Mouse (Mus musculus): ENCODE results near the gene Smok3a. TPM values are rescaled to one million over a fixed set of nuclear protein-coding genes. Genes with fewer than 3 reads are reported as not detected.
"Not testable (repeated sequence)": the region's sequence is repeated elsewhere in the genome, so short reads cannot be mapped to it uniquely, and the experiment has no call there.

Gene Smok3a
- polyA plus RNA-seq, 1 experiment from 2014 or later, result not detected

- not testable (repeated sequence) for DNase-seq (ENCODE audit: extremely low spot score, low spot score); H3K36me3 ChIP-seq (replicated peaks); H3K9me3 ChIP-seq; H3K4me3 ChIP-seq; H3K4me1 ChIP-seq; H3K27me3 ChIP-seq (ENCODE audit: poor library complexity, severe bottlenecking); H3K27ac ChIP-seq
- WGBS, result no CpG with 5 or more reads among the region's 5 CpGs
Observed at GRCm38 (mm10) chr5:138052894-138053293, 31.8 kb downstream of the Smok3a start, which contains the start of gene Smok3c. Gene Smok3c (plus strand): TSS chr5:138053194.

GRCm38 (mm10) chr5:138073803-138074202 lies 52.7 kb downstream of the Smok3a start:
- Histone ChIP-seq H3K9me3 (no peaks in the 10 kb centered on the region), H3K27me3 (ENCODE audit: poor library complexity, severe bottlenecking) (no peaks in the 10 kb centered on the region), H3K4me1 (no peaks in the 10 kb centered on the region), H3K27ac (no peak overlapping the region), H3K36me3 (replicated peaks) (no peaks in the 10 kb centered on the region), H3K4me3 (no peak overlapping the region)
- DNase-seq (ENCODE audit: extremely low spot score, low spot score), result no peak
- 87% methylated on average over 4 of the region's 4 CpGs for WGBS

DNA sequence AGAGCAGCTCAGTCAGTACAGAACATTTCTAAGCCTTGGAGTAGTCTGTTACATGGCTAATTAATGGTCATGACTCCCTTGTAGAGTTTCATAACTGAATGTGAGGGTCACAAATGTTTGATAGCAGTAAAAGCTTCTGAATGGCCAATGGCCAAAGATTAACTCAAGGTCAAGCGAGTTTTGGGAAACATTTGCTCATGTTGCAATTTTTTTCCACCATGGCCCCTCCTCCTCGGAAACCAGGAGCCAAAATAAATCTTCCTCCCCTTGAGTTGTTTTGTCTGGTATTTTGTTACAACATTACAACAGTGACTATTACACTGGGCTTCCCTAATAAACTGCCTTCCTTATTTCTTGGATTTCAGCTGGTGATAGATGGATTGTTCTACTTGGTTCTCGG lies 54.6 kb downstream of the Smok3a start:
- Histone ChIP-seq H3K27ac (no peak overlapping the region), H3K36me3 (replicated peaks) (no peaks in the 10 kb centered on the region), H3K4me1 (no peaks in the 10 kb centered on the region), H3K27me3 (ENCODE audit: poor library complexity, severe bottlenecking) (no peaks in the 10 kb centered on the region), H3K4me3 (no peak overlapping the region), H3K9me3 (no peaks in the 10 kb centered on the region)
- 77% methylated on average over 3 of the region's 3 CpGs for WGBS
- DNase-seq (ENCODE audit: extremely low spot score, low spot score), result no peak

- H3K27ac ChIP-seq, result no peak overlapping the region
- no peaks in the 10 kb centered on the region for H3K9me3 ChIP-seq
- WGBS, result 59% methylated on average over 2 of the region's 2 CpGs
- DNase-seq (ENCODE audit: extremely low spot score, low spot score), result no peak
- H3K36me3 ChIP-seq (replicated peaks), result no peaks in the 10 kb centered on the region
- H3K4me1 ChIP-seq, result no peaks in the 10 kb centered on the region
- H3K4me3 ChIP-seq, result no peak overlapping the region
- H3K27me3 ChIP-seq (ENCODE audit: poor library complexity, severe bottlenecking), result no peaks in the 10 kb centered on the region
Observed at GRCm38 (mm10) chr5:138076148-138076547, 55.1 kb downstream of the Smok3a start.

DNA sequence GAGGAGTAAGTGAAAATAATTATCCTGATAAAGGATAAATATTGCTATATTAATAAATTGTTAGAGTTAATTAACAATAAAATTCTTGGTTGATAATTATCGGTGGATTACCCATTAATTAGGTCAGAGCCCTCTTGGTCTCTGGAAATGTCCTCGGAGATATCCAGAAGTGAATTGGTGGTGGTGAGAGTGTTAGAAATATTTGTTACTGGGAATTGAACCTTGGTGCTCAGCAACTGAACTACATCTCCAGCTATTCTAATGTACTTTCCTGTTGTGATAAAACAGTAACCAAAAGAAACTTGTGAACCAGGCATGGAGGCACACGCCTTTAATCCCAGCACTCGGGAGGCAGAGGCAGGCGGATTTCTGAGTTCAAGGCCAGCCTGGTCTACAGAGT lies 59.4 kb downstream of the Smok3a start:
- H3K27me3 ChIP-seq (ENCODE audit: poor library complexity, severe bottlenecking), result no peaks in the 10 kb centered on the region
- DNase-seq (ENCODE audit: extremely low spot score, low spot score), result no peak
- H3K36me3 ChIP-seq (replicated peaks), result no peaks in the 10 kb centered on the region
- WGBS, result 89% methylated on average over 5 of the region's 5 CpGs
- H3K4me3 ChIP-seq, result no peak overlapping the region
- peaks cover 4% of the 10 kb centered on the region; the same call in 1 of the 2 replicates for H3K4me1 ChIP-seq
- H3K27ac ChIP-seq, result no peak overlapping the region
- no peaks in the 10 kb centered on the region for H3K9me3 ChIP-seq

DNA sequence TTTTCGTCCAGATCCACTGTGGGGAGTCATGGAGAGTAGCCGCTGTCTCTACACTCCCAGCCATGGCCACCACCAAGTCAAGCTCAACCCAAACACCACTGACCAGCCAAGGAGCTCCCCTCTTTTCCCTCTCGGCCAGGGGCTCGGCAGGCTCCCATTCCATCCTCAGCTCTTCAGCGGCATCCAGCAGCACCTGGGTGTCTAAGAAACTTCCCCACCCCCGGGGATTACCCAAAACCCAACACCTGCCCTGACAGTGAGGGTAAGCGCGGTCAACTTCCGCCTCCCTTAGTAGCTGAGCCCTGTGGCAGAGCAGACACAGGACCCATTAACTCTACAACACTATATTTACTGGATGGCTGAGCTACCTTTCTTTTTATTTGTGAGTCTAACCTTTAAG lies 60.4 kb downstream of the Smok3a start:
- no peaks in the 10 kb centered on the region for H3K27me3 ChIP-seq (ENCODE audit: poor library complexity, severe bottlenecking)
- no peak overlapping the region for H3K27ac ChIP-seq
- no peak overlapping the region for H3K4me3 ChIP-seq
- no peaks in the 10 kb centered on the region for H3K36me3 ChIP-seq (replicated peaks)
- no peak for DNase-seq (ENCODE audit: extremely low spot score, low spot score)
- 83% methylated on average over 9 of the region's 9 CpGs for WGBS
- peaks cover 11% of the 10 kb centered on the region for H3K4me1 ChIP-seq
- no peaks in the 10 kb centered on the region for H3K9me3 ChIP-seq

GRCm38 (mm10) chr5:138083318-138083900 lies 62.3 kb downstream of the Smok3a start:
- 73% methylated on average over 2 of the region's 2 CpGs for WGBS
- DNase-seq (ENCODE audit: extremely low spot score, low spot score), result no peak

DNA sequence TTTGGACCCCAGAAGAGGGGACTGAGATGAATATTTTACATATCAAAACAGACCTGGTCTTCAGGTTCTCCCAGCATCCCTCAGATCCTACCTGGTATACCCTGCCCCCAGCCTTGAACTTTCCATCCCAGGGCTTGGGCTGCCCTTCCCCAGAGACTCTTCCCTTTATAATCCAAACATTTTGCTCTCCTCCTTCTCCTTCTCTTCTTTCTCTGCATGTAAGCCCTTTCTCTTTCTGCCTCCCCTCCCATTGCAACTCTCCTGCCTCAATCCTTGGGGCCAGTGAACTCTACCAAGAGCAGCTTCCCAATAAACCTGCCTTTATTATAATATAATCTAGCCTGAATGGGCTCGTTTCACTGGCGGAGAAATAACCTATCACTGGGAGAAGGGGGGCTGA lies 62.9 kb downstream of the Smok3a start:
- H3K4me3 ChIP-seq, result no peak overlapping the region
- H3K27ac ChIP-seq, result no peak overlapping the region
- no peak for DNase-seq (ENCODE audit: extremely low spot score, low spot score)
- H3K4me1 ChIP-seq, result peaks cover 18% of the 10 kb centered on the region
- no peaks in the 10 kb centered on the region for H3K27me3 ChIP-seq (ENCODE audit: poor library complexity, severe bottlenecking)
- WGBS, result 97% methylated on average over 2 of the region's 2 CpGs
- no peaks in the 10 kb centered on the region for H3K9me3 ChIP-seq
- H3K36me3 ChIP-seq (replicated peaks), result peaks cover 23% of the 10 kb centered on the region

More at GRCm38 (mm10) chr5:138083318-138083900, 62.3 kb downstream of the Smok3a start:
- H3K4me1 ChIP-seq, result peaks cover 15% of the 10 kb centered on the region
- H3K9me3 ChIP-seq, result no peaks in the 10 kb centered on the region
- no peak overlapping the region for H3K27ac ChIP-seq
- H3K27me3 ChIP-seq (ENCODE audit: poor library complexity, severe bottlenecking), result no peaks in the 10 kb centered on the region
- H3K4me3 ChIP-seq, result no peak overlapping the region
- H3K36me3 ChIP-seq (replicated peaks), result peaks cover 18% of the 10 kb centered on the region

Other genes starting within 250 kb of the Smok3a start
- gene Ppp1r35, start 242.4 kb upstream of the Smok3a start, polyA plus RNA-seq (2016; fragmentation: Nextera tagmentation; extraction: Ambion mirVana), result 47.5 and 49.2 TPM in 2 replicates
- gene Mepce, start 233.6 kb upstream of the Smok3a start, polyA plus RNA-seq (2016; fragmentation: Nextera tagmentation; extraction: Ambion mirVana), result 10.0 and 11.5 TPM in 2 replicates
- 12.9 and 14.8 TPM in 2 replicates for gene Zcwpw1, start 233.5 kb upstream of the Smok3a start, polyA plus RNA-seq (2016; fragmentation: Nextera tagmentation; extraction: Ambion mirVana)
- gene Pilra, start 185.0 kb upstream of the Smok3a start, polyA plus RNA-seq (2016; fragmentation: Nextera tagmentation; extraction: Ambion mirVana), result 0.43 and 0.58 TPM in 2 replicates
- not detected in 2 replicates for gene Pilrb1, start 163.2 kb upstream of the Smok3a start, polyA plus RNA-seq (2016; fragmentation: Nextera tagmentation; extraction: Ambion mirVana)
- gene Pilrb2, start 149.4 kb upstream of the Smok3a start, polyA plus RNA-seq (2016; fragmentation: Nextera tagmentation; extraction: Ambion mirVana), result not detected in 2 replicates
- not detected in 2 replicates for gene Cyp3a13, start 99.6 kb upstream of the Smok3a start, polyA plus RNA-seq (2016; fragmentation: Nextera tagmentation; extraction: Ambion mirVana)
- not detected in 2 replicates for gene Gjc3, start 58.2 kb upstream of the Smok3a start, polyA plus RNA-seq (2016; fragmentation: Nextera tagmentation; extraction: Ambion mirVana)
- not detected in 2 replicates for gene Azgp1, start 39.7 kb upstream of the Smok3a start, polyA plus RNA-seq (2016; fragmentation: Nextera tagmentation; extraction: Ambion mirVana)
- gene Smok3b, start 168 bp downstream of the Smok3a start, polyA plus RNA-seq (2016; fragmentation: Nextera tagmentation; extraction: Ambion mirVana), result not detected in 2 replicates
- not detected in 2 replicates for gene Smok3c, start 31.9 kb downstream of the Smok3a start, polyA plus RNA-seq (2016; fragmentation: Nextera tagmentation; extraction: Ambion mirVana)
- gene Zkscan1, start 63.8 kb downstream of the Smok3a start, polyA plus RNA-seq (2016; fragmentation: Nextera tagmentation; extraction: Ambion mirVana), result 25.2 and 25.3 TPM in 2 replicates
- gene Zscan21, start 95.6 kb downstream of the Smok3a start, polyA plus RNA-seq (2016; fragmentation: Nextera tagmentation; extraction: Ambion mirVana), result 98.4 and 105 TPM in 2 replicates
- gene Zfp113, start 134.5 kb downstream of the Smok3a start, polyA plus RNA-seq (2016; fragmentation: Nextera tagmentation; extraction: Ambion mirVana), result 37.0 and 38.7 TPM in 2 replicates
- gene Cops6, start 139.8 kb downstream of the Smok3a start, polyA plus RNA-seq (2016; fragmentation: Nextera tagmentation; extraction: Ambion mirVana), result 348 and 351 TPM in 2 replicates
- 32.7 TPM in 2 replicates for gene Ap4m1, start 150.7 kb downstream of the Smok3a start, polyA plus RNA-seq (2016; fragmentation: Nextera tagmentation; extraction: Ambion mirVana)
- gene Mcm7, start 151.2 kb downstream of the Smok3a start, polyA plus RNA-seq (2016; fragmentation: Nextera tagmentation; extraction: Ambion mirVana), result 444 and 449 TPM in 2 replicates
- gene Taf6, start 166.2 kb downstream of the Smok3a start, polyA plus RNA-seq (2016; fragmentation: Nextera tagmentation; extraction: Ambion mirVana), result 151 and 155 TPM in 2 replicates
- gene Cnpy4, start 166.2 kb downstream of the Smok3a start, polyA plus RNA-seq (2016; fragmentation: Nextera tagmentation; extraction: Ambion mirVana), result 51.4 and 56.7 TPM in 2 replicates
- 8.9 and 10.4 TPM in 2 replicates for gene Mblac1, start 173.1 kb downstream of the Smok3a start, polyA plus RNA-seq (2016; fragmentation: Nextera tagmentation; extraction: Ambion mirVana)
- not detected in 2 replicates for gene Nxpe5, start 204.6 kb downstream of the Smok3a start, polyA plus RNA-seq (2016; fragmentation: Nextera tagmentation; extraction: Ambion mirVana)
- 38.9 and 41.5 TPM in 2 replicates for gene Lamtor4, start 234.2 kb downstream of the Smok3a start, polyA plus RNA-seq (2016; fragmentation: Nextera tagmentation; extraction: Ambion mirVana)
- gene BC037034, start 242.8 kb downstream of the Smok3a start, polyA plus RNA-seq (2016; fragmentation: Nextera tagmentation; extraction: Ambion mirVana), result 5.3 and 5.5 TPM in 2 replicates

All from forebrain, embryonic 10.5 days (tissue).